Mouse (Mus musculus): ENCODE measurements around the gene Tmem214. TPM values are rescaled to one million over a fixed set of nuclear protein-coding genes. Genes with fewer than 3 reads are reported as not detected.

Gene Tmem214
- total RNA-seq, 2 experiments from 2014 or later, result 35.8 to 41.1 TPM

DNA sequence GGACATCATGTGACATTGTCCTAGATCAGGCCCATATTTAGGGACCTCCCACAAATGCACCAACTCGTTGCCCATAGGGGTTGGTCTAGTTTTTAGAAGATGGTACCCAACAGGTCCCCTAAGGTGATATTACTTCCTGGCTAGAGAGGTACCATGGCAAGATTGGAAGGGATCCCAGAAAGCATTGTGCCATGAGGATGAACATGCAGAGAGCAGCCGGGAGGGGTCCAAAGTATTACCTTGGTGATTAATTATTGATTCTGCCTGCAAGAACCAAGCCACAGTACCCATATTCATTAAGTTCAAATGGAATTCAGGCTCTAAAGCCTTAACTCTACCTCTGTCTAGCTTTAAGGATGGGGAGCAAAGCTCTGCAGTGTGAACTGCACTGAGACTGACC is 58.3 kb downstream of the Tmem214 start:
- DNase-seq, result no peak
- intact Hi-C loops (cut with DNase I), result no loop called here

DNA sequence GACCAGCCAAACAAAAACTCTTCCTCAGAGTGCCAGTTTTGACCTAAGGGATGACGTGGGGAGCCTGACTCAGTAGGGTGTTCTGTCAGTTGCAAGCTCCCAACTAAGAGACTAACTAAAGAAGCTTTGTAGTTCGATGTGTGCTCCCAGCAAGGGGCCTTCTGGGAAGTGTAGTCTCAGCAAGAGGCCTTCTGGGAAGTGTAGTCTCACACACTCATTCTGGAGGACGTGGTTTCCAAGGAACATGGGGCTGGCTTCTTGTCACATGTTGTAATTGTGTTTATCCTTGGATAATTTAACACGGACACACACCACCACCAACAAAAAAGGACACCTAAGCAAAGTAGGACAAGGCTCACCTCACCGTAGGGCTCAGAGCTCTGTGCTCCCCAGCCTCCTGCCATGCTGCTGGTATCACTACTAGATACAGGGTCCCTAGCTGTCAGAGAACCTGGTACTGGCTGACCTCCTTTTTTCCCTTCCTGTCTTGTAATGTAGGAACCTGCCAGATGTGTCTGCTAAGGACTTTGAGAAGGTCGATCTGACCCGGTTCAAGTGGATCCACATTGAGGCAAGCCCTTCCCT is 60.2 kb downstream of the Tmem214 start:
- intact Hi-C loops (cut with DNase I), result no loop called here
- DNase-seq, result no peak

Other genes with a start within 250 kb of the Tmem214 start
- gene Slc35f6, start 220.1 kb upstream of the Tmem214 start, total RNA-seq (2021), result 10 to 100 TPM; 37.4 to 39.9 TPM
- 10 to 100 TPM; 56.0 to 67.6 TPM for gene Cenpa, start 201.2 kb upstream of the Tmem214 start, total RNA-seq (2021)
- gene Dpysl5, start 156.4 kb upstream of the Tmem214 start, total RNA-seq (2021), result under 1 TPM; 0.46 to 0.79 TPM
- 10 to 100 TPM; 28.1 to 33.1 TPM for gene Mapre3, start 53.4 kb upstream of the Tmem214 start, total RNA-seq (2021)
- 1 to 10 TPM; 5.9 to 8.3 TPM for gene Agbl5, start 20.7 kb downstream of the Tmem214 start, total RNA-seq (2021)
- gene Ost4, start 39.8 kb downstream of the Tmem214 start, total RNA-seq (2021), result 100 to 1,000 TPM; 145 to 146 TPM
- gene Emilin1, start 45.4 kb downstream of the Tmem214 start, total RNA-seq (2021), result 10 to 100 TPM; 38.9 to 46.9 TPM
- gene Khk, start 53.4 kb downstream of the Tmem214 start, total RNA-seq (2021), result 10 to 100 TPM; 15.4 TPM
- under 1 TPM; 0.39 to 0.45 TPM for gene Cgref1, start 77.6 kb downstream of the Tmem214 start, total RNA-seq (2021)
- gene Preb, start 92.3 kb downstream of the Tmem214 start, total RNA-seq (2021), result 10 to 100 TPM; 74.1 to 79.3 TPM
- gene Tcf23, start 100.7 kb downstream of the Tmem214 start, total RNA-seq (2021), result under 1 TPM; 0.51 to 0.55 TPM
- 10 to 100 TPM; 51.4 to 51.8 TPM for gene Atraid, start 180.3 kb downstream of the Tmem214 start, total RNA-seq (2021)
- gene Slc5a6, start 180.9 kb downstream of the Tmem214 start, total RNA-seq (2021), result 1 to 10 TPM; 6.6 to 7.6 TPM
- gene Cad, start 186.8 kb downstream of the Tmem214 start, total RNA-seq (2021), result 10 to 100 TPM; 13.5 to 14.8 TPM
- not detected for gene Dnajc5g, start 238.3 kb downstream of the Tmem214 start, total RNA-seq (2021)
- gene Slc30a3, start 240.2 kb downstream of the Tmem214 start, total RNA-seq (2021), result under 1 TPM in 1 of 2 experiments, not detected in 1; 0.27 TPM
- gene Trim54, start 248.7 kb downstream of the Tmem214 start, total RNA-seq (2021), result 100 to 1,000 TPM; 102 to 129 TPM

Measured in heart, postnatal 14 days (tissue).